Mouse (Mus musculus) 3134 (cell line): ENCODE data around the gene Ppil6.

Experiments used
- DNase-seq: peaks from one replicate; pipeline ENCODE4 v3.0.0-alpha.2; 2011; ENCODE audit warnings: low spot score; ENCODE audit not compliant: insufficient read length; ENCODE audit errors: extremely low read depth

Ppil6 gene

DNA sequence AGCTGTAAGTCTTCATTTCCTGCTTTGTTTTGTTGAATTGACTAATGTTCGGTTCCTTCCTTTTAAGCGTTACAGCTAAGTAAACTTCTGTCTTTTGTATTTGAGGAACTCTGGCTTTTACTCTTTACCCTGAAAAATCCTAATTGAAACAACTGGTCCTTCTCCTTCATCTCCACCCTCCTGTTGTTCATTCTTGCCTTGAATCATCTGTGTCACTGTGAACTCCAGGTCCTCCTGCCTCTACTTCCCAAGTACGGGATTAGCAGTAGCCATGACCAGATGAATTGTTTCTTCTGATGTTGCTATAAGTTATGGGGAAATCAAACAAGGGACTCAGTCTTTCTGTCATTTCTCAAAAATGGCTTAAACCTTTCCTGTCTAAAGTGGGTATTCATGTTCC is 33.1 kb downstream of the Ppil6 start:
- no peak for DNase-seq

DNA sequence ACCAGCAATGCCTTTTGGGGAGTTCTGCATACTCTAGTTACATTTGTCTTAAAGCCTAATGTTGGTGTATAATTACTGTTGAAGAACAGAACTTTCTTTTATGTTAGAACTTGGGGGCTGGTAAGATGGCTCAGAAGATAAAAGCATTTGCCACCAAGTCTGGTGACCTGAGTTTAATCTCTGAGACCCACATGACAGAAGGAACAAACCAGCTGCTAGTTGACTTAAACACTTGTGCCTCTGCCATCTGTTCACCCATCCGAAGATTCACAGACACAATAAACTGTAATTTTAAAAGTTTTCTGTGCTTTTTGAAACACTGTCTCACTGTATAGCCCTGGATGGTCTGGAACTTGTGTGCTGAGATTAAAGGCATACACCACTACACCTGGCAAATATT is 35.5 kb downstream of the Ppil6 start:
- DNase-seq, result no peak

DNA sequence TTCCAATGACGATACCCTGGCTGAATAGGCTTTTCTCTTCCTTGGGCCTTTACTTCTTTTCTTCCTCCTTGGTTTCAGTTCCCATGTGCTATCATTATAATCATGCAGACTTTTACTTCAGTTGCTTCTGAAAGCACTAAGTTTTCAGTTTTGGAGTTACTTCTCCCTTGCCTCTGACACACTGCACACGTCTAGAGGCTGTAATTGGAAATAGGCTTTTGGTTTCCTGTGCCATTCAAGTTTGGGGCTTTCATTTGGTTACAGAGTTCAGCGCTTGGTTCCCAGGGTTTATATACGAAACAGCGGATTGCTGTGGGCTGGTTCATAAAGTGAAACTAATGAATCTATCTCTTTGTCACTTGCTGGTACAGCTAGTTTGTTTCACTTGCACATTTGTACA is 39.7 kb downstream of the Ppil6 start:
- no peak for DNase-seq

DNA sequence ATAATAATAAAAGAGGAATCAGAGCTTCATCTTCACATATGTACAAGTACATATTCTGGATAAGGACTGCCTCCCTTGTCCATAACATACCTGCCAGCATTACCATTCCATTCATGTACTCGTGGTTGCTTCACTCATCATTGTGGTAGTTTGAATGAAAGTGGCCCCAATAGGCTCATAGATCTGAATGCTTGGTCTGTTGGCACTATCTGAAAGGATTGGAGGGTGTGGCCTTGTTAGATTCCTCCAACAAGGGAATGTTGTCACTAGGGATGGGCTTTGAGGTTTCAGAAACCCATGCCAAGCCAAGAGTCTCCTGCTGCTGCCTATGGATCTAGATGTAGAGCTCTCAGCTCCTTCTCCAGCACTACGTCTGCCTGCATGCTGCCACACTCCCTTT is 45.8 kb downstream of the Ppil6 start:
- DNase-seq, result no peak

DNA sequence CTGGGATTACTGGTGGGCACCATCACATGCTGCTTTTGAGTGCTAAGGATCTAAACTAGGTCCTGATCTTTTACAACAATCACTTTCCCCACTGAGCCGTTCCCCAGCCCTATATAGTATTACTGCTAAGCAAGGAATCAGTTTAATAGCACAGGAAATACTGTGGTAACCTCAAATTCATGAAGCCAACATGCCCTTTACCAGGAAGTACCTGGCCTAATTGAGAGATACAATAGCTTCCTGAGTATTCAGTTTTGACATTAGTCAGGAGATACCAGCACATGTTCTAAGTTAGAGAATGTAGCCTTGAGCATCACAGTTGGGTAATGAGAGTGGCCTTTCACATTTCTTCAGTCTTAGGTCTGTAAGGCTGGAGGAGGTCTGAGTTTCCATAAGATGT is 46.5 kb downstream of the Ppil6 start:
- no peak for DNase-seq

DNA sequence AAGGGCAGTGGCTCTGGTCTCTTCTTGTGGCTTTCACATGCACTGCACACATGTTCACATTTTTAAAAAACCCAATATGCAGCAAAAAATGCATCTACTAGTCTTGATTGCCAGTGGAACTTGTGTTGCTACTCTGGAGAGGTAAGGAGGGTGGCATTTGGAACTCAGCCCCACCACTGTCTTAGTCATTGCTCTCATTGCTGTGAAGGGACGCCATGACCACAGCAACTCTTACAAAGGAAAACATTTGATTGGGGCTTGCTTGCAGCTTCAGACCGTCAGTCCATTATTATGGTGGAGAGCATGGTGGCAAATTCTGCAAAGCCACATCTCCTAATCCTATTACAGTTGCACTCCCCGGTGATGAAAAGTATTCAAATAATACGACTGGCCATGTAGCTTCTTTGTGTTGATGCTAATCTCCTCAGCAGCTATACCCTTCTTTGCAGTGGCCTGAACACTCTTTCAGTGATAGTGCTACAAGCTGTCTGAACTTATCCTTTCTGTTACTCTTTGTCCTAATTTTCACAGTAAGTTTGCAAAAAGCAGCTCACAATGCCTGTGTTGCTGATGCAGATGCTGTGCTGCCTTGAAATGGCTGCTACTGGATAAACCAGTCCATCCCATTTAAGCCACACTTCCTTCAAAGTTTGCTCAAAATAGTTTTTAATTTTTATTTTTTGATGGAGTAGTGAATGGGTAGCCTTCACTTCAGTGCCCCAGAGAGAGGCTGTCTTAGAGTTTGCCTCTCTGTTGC is 47.2 kb downstream of the Ppil6 start:
- DNase-seq, result no peak

DNA sequence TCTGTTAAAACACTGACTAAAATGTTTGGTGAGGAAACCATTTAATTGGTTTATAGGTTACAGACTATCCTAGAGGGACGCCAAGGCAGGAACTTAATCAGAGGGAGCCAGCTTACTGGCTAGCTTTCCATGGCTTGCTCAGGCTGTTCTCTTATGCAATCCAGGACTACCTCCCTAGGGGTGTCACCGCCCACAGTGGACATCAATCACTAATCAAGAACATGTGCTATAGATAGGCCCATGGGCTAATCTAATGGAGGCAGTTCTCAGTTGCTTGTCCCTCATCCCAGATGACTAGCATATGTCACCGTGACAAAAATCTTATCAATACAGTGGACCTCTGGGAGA is 47.7 kb downstream of the Ppil6 start:
- DNase-seq, result no peak

DNA sequence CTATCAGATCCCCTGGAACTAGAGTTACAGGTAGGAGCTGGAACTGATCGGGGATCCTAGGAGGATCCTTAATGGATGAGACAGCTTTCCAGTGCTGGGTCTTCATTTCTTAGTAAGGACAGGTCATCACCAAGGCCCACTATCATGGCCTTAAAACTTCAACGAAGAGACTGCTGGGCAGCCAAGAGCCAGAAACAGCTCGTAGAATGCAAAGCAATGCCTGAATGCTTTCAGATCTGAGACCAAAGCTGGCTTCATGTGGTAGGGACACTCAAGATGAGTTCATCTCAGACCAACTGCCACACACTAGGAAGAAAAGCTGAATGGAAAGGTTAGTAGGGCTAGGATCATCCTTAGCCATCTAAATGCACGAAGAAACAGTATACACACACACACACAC is 48.7 kb downstream of the Ppil6 start:
- DNase-seq, result no peak

DNA sequence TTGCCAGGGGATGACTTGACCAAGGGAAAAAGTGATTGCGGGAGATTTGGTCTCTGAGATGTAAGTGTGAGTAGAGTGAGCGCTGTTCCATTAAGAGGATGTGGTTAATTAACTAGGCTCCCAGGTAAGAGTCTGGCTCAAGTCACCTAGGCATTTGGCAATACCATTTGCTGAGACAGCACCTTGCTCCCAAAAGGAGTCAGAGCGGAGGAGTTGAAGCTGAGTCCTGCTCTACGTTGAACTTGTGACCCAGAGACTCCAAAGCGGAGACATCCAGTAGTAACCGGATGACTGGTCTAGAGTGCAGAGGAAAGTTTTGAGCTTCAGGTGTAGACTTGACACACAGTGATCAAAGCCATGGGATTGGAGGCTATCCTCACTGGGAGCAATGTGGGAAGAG is 51.8 kb downstream of the Ppil6 start:
- DNase-seq, result no peak

DNA sequence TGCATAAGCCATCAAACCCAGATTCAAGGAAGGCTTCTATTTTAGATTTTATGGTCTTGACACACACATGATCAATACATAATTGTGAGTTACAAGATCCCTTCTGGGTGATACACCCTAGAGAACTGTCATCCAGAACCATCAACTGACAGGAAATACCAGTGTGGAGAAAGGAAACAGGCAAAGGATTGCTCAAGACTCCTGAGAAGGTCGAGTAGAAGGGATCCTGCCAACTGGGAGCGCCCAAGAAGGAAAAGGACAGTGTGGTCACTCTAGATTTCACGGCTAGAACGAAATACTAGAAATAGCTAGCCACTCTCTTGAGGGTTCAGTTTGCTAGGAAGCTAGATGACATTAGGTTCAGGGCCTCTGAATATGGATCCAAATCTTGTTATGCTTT is 53.2 kb downstream of the Ppil6 start:
- no peak for DNase-seq

DNA sequence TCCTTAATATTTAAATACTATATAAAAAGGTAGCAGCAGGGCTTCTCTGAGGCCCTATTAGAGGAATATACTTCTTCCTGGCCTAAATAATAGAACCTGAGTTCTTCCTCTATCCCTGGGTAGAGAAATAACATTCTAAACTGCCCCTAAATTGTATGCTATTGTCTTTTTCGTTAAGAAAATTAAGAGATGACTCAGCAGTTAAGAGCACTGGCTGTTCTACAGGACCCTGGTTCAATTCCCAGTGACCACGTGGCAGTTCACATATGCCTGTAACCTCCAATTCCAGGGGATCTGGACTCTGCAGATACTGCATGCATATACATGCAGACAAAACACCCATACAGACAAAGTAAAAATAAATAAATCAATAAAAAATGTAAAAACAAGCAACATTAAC is 53.6 kb downstream of the Ppil6 start:
- no peak for DNase-seq

DNA sequence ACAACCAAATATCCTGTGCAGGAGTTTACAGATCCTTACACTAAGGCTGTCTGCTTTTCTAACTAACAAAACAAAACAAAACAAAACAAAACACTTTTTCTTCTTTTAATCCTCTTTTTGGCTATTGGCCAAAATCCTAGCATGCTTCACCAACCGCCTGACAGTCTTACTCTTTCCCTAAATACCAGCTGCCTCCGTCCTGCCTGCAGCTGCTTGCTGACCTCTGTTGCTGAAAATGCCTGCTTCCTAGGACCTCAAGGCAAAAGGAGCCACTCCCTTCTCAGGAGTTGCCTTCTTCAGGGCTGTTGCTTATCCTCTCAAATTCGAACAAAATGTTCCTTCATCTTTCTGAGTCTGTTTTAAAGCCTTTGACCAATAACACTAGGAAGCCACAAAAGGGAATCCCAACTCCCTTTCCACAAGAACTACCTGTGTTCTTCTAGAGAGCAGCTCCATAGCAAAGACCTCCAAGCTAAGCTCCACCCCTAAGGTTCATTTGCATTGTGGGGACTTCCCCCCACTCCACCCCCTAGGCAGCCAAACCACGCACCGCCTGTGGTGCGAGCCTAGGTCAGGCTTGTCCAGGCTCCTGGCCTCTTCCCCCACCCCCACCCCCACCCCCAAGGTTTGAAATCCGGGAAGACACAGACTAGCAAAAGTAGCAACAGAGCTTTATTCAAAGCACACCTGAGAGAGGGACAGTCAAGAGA is 54.4 kb downstream of the Ppil6 start:
- no peak for DNase-seq

DNA sequence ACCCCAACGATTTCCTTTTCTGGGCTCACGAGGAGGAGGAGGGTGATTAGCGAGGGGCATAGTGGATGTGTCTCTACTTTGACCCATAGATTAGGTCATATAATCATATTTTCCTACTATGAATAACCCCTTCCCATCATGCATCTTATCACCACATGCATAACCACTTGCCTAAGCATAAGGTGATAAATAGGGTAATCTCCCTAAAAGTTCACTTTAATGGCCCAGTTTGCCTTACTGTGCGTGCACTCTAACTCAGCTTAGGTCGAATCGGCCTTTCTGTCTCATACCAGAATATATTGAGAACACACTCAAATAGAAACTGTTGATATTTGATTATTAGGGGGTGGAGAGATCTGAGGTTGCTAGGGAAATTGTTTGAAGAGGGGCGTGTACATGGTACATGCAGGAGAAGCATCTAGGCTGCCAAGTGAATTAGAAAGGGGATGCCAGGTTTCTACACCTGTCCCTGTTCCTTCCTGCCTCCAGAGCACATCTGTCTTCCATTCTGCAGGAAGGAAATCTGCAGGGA is 55.1 kb downstream of the Ppil6 start:
- DNase-seq, result no peak

DNA sequence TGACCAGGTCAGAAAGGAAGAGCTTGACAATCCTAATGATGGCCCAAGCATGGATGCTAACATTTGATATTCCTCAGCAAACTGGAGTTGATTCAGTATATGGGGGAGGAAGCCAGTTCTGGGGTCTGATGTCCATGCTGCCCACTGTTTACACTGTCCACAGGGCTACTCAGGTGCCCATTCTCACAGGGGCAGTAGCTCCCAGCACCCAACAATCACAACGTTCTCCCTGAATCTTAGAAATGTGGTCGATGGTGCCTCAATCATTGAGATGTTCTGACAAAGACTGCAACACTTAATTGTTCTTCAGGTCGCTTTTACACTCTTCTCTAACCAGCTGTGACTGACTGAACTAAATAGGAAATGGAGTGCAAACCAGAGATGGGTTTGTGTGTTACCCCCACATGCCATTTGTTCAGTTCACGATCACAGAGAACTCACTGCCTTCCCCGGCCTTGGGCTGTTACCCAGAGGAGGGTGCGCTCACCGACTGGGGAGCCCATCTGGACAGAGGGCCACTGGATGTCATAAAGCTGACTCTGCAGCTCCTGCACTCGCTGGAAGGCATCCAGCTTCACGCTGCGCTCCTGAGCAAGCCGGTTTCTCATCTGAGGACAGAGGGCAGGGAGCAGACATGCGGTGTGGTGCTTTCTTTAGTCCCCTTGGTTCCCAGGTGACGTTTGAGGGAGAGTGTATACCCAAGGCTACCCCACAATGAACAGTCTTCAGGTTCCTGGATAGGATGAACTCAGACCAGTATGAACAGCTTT is 56.3 kb downstream of the Ppil6 start:
- DNase-seq, result no peak

DNA sequence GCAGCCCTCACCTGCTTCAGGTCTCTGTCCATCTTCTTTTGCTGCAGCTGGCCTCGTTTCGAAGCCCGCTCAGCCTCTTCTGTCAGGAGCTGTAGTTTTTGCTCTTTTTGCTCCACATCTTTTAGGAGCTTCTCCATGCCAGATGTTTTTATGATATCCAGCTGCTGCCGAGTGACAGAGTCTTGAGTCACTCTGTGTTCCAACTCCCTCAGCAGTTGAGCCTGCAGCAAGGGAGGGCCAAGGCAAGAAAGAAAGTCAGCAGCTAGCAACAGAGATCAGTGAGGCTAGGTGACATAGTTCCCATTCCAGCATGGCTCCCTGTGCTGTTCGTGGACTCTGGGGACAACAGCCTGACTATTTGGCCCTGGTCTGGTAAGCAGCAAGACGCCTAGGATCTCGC is 60.5 kb downstream of the Ppil6 start:
- no peak for DNase-seq

DNA sequence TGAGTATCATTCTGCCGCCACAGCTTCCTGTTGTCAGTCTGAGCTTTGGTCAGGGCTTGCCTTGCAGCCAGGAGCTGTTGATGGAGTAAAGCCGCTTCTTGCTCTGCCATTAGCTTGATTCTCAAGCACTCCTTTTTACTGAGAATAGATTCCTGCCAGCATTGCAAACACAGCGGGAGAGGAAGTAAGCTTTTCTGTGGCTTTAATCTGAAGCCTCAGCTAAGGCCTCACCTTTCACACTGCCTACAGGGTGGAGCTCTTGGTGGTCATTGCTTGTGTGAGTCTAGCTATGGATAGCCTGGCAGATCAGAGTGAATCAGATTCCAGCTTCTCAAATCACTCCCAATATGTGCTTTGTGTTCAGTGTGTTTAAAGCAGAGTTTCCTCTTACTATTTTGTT is 62.1 kb downstream of the Ppil6 start:
- DNase-seq, result no peak

DNA sequence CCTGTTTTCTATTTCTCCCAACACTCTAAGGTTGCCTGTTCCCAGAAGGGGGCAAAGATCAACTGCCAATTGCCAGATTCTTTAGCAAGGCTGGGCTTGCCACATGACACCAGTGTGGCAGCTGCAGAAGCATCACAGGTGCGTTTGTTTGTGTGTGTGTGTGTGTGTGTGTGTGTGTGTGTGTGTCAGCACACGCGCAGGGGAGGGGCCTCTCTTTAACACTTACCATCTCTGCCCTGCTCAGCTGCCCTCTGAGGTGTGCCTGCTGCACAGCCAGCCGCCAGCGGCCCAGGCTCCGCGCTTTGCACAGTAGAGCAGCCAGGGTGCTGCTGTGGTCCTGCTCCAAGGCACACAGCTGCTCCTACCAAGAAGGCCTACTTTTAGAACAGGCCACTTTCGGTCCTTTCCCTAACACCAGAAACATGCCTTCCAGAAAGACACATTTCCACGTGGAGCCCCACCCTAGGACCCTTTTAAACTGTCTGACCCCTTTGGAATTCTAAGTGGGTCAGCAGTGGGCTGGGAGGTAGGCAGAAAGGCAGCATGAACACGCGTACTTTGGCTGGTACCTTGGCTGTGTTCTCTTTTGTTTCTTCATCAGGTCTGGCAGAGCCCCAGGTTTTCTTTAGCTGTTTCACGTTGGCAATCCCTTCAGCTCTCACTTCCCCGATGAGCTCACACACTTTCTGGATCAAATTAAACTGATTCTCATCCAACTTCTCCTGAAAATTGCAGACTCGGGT is 62.8 kb downstream of the Ppil6 start:
- DNase-seq, result peak; percentile 26

DNA sequence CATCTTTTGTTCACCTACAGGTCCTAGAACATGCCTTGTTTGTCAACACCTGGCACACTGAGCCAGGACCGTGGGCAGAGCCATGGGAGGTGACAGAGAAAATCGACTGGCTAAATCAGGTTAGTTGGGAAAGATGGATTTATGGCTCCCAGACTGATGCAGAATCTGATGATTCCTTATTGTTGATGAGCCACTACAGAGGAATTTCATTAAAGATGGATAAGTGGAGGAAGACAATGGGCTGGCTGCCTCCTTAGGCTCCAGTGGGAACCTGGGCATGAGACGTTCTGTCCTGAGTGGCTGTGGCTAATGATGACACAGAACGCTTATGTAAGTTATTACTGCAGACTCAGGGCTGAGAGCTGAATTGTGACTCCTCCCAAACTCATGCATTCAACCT is 63.5 kb downstream of the Ppil6 start:
- no peak for DNase-seq

DNA sequence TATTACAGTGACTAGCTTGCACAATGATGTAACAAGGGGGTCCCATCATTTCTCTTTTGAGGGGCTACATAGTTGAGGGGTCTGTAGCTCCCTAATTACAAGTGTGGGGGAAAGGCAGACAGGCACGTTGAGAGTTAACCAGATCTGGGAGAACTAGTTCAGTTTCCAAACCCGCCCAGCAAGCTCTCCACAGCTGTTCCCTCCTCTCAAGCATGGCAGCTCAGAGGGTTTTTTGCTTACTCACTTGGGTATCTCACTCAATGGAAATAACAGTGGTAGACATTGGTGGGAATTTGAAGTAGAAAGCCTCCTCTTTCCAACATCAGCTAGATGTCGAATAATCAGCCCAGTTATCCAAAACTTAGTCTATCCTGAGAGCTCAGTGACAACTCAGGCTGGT is 64.8 kb downstream of the Ppil6 start:
- no peak for DNase-seq

DNA sequence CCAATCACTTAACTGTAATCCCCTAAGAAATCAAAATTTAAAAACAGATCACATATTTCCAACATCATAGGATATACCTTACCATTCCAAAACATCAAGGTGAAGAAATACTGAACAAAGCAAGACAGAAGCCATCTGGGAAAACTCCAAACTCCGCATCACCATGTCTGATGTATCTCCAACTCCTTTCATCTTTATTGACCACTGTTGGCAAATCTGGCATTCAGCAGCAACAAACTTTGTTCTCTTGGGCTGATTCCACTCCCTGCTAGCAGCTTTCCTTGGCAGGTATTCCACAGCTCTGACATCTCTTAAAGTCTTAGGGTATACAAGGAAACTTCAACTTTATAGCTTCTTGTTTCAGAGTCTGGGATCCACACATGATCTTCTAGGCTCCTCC is 68.2 kb downstream of the Ppil6 start:
- no peak for DNase-seq
